Mouse (Mus musculus): ENCODE results near the gene Sirt2. TPM values are rescaled to one million over a fixed set of nuclear protein-coding genes. Genes with fewer than 3 reads are reported as not detected.

Sirt2 gene
- polyA plus RNA-seq, 1 experiment, result 104 TPM

GRCm38 (mm10) chr7:28770309-28770708, 3.8 kb downstream of the Sirt2 start:
- TF ChIP-seq POLR2A (IDR thresholded peaks at IDR 0.05; ENCODE audit: control insufficient read depth, extremely low read depth, insufficient read depth, low read length, poor library complexity) (no peak), CTCF (IDR thresholded peaks at IDR 0.05; ENCODE audit: borderline replicate concordance, control insufficient read depth, extremely low read depth, insufficient read depth, low read length, poor library complexity) (no peak)
- H3K27me3 ChIP-seq (ENCODE audit: control insufficient read depth, insufficient read depth, low read length), result no peaks in the 10 kb centered on the region
- no peak overlapping the region for H3K4me3 ChIP-seq (ENCODE audit: control insufficient read depth, insufficient read depth, low read length)
- peaks cover 14% of the 10 kb centered on the region for H3K4me1 ChIP-seq (replicated peaks; ENCODE audit: control insufficient read depth, insufficient read depth, low read length)
- no peaks in the 10 kb centered on the region for H3K36me3 ChIP-seq (ENCODE audit: control insufficient read depth, insufficient read depth, low read length)
- no peak overlapping the region for H3K27ac ChIP-seq (ENCODE audit: control insufficient read depth, insufficient read depth, low read length)
- DNase-seq, result no peak
- WGBS, result 96% methylated on average over 3 of the region's 3 CpGs

GRCm38 (mm10) chr7:28771867-28772266, 5.3 kb downstream of the Sirt2 start:
- H3K4me3 ChIP-seq (ENCODE audit: control insufficient read depth, insufficient read depth, low read length), result no peak overlapping the region
- DNase-seq, result no peak
- 95% methylated on average over 11 of the region's 11 CpGs for WGBS
- H3K4me1 ChIP-seq (replicated peaks; ENCODE audit: control insufficient read depth, insufficient read depth, low read length), result peaks cover 10% of the 10 kb centered on the region
- no peaks in the 10 kb centered on the region for H3K27me3 ChIP-seq (ENCODE audit: control insufficient read depth, insufficient read depth, low read length)
- TF ChIP-seq POLR2A (IDR thresholded peaks at IDR 0.05; ENCODE audit: control insufficient read depth, extremely low read depth, insufficient read depth, low read length, poor library complexity), result no peak
- no peak for TF ChIP-seq CTCF (IDR thresholded peaks at IDR 0.05; ENCODE audit: borderline replicate concordance, control insufficient read depth, extremely low read depth, insufficient read depth, low read length, poor library complexity)
- no peak overlapping the region for H3K27ac ChIP-seq (ENCODE audit: control insufficient read depth, insufficient read depth, low read length)
- no peaks in the 10 kb centered on the region for H3K36me3 ChIP-seq (ENCODE audit: control insufficient read depth, insufficient read depth, low read length)

GRCm38 (mm10) chr7:28773163-28773562, 6.6 kb downstream of the Sirt2 start:
- WGBS, result 95% methylated on average over 3 of the region's 3 CpGs
- H3K4me3 ChIP-seq (ENCODE audit: control insufficient read depth, insufficient read depth, low read length), result no peak overlapping the region

GRCm38 (mm10) chr7:28774164-28774563, 7.6 kb downstream of the Sirt2 start:
- no peaks in the 10 kb centered on the region for H3K36me3 ChIP-seq (ENCODE audit: control insufficient read depth, insufficient read depth, low read length)
- no peak for TF ChIP-seq POLR2A (IDR thresholded peaks at IDR 0.05; ENCODE audit: control insufficient read depth, extremely low read depth, insufficient read depth, low read length, poor library complexity)
- no peak for TF ChIP-seq CTCF (IDR thresholded peaks at IDR 0.05; ENCODE audit: borderline replicate concordance, control insufficient read depth, extremely low read depth, insufficient read depth, low read length, poor library complexity)
- 96% methylated on average over 12 of the region's 12 CpGs for WGBS

More at GRCm38 (mm10) chr7:28773163-28773562, 6.6 kb downstream of the Sirt2 start:
- TF ChIP-seq CTCF (IDR thresholded peaks at IDR 0.05; ENCODE audit: borderline replicate concordance, control insufficient read depth, extremely low read depth, insufficient read depth, low read length, poor library complexity), result no peak
- no peak for TF ChIP-seq POLR2A (IDR thresholded peaks at IDR 0.05; ENCODE audit: control insufficient read depth, extremely low read depth, insufficient read depth, low read length, poor library complexity)
- Histone ChIP-seq H3K27ac (ENCODE audit: control insufficient read depth, insufficient read depth, low read length) (no peak overlapping the region), H3K27me3 (ENCODE audit: control insufficient read depth, insufficient read depth, low read length) (no peaks in the 10 kb centered on the region), H3K4me1 (replicated peaks; ENCODE audit: control insufficient read depth, insufficient read depth, low read length) (no peaks in the 10 kb centered on the region), H3K36me3 (ENCODE audit: control insufficient read depth, insufficient read depth, low read length) (no peaks in the 10 kb centered on the region)
- DNase-seq, result no peak

GRCm38 (mm10) chr7:28775129-28775528, 8.6 kb downstream of the Sirt2 start:
- TF ChIP-seq CTCF (IDR thresholded peaks at IDR 0.05; ENCODE audit: borderline replicate concordance, control insufficient read depth, extremely low read depth, insufficient read depth, low read length, poor library complexity) (no peak), POLR2A (IDR thresholded peaks at IDR 0.05; ENCODE audit: control insufficient read depth, extremely low read depth, insufficient read depth, low read length, poor library complexity) (no peak)

More at GRCm38 (mm10) chr7:28774164-28774563, 7.6 kb downstream of the Sirt2 start:
- no peak overlapping the region for H3K4me3 ChIP-seq (ENCODE audit: control insufficient read depth, insufficient read depth, low read length)
- no peaks in the 10 kb centered on the region for H3K27me3 ChIP-seq (ENCODE audit: control insufficient read depth, insufficient read depth, low read length)
- no peaks in the 10 kb centered on the region for H3K4me1 ChIP-seq (replicated peaks; ENCODE audit: control insufficient read depth, insufficient read depth, low read length)
- no peak for DNase-seq
- no peak overlapping the region for H3K27ac ChIP-seq (ENCODE audit: control insufficient read depth, insufficient read depth, low read length)

GRCm38 (mm10) chr7:28778825-28779224, 12.3 kb downstream of the Sirt2 start:
- TF ChIP-seq CTCF (IDR thresholded peaks at IDR 0.05; ENCODE audit: borderline replicate concordance, control insufficient read depth, extremely low read depth, insufficient read depth, low read length, poor library complexity) (no peak), POLR2A (IDR thresholded peaks at IDR 0.05; ENCODE audit: control insufficient read depth, extremely low read depth, insufficient read depth, low read length, poor library complexity) (no peak)
- Histone ChIP-seq H3K36me3 (ENCODE audit: control insufficient read depth, insufficient read depth, low read length) (no peaks in the 10 kb centered on the region), H3K4me1 (replicated peaks; ENCODE audit: control insufficient read depth, insufficient read depth, low read length) (peaks cover 31% of the 10 kb centered on the region), H3K4me3 (ENCODE audit: control insufficient read depth, insufficient read depth, low read length) (no peak overlapping the region), H3K27ac (ENCODE audit: control insufficient read depth, insufficient read depth, low read length) (no peak overlapping the region), H3K27me3 (ENCODE audit: control insufficient read depth, insufficient read depth, low read length) (no peaks in the 10 kb centered on the region)
- 97% methylated on average over 9 of the region's 9 CpGs for WGBS
- no peak for DNase-seq

More at GRCm38 (mm10) chr7:28775129-28775528, 8.6 kb downstream of the Sirt2 start:
- DNase-seq, result no peak
- WGBS, result 97% methylated on average over 7 of the region's 7 CpGs
- Histone ChIP-seq H3K36me3 (ENCODE audit: control insufficient read depth, insufficient read depth, low read length) (no peaks in the 10 kb centered on the region), H3K4me3 (ENCODE audit: control insufficient read depth, insufficient read depth, low read length) (no peak overlapping the region), H3K27ac (ENCODE audit: control insufficient read depth, insufficient read depth, low read length) (no peak overlapping the region), H3K27me3 (ENCODE audit: control insufficient read depth, insufficient read depth, low read length) (no peaks in the 10 kb centered on the region), H3K4me1 (replicated peaks; ENCODE audit: control insufficient read depth, insufficient read depth, low read length) (peaks cover under 1% of the 10 kb centered on the region)
